In genomic region chr16:22743461-22743860, GRCm38 (mm10) we compare ENCODE assay signal across 28 mouse cellular contexts.
A peak's percentile ranks its signal among the peaks of the same experiment; 100 is the strongest.
DNase-seq lines count a peak whose midpoint lies in the region; ATAC-seq and TF ChIP-seq lines count a peak whose summit lies in the region.
"Had no signal": no experiment of that assay in that cellular context is flagged by ENCODE, and none has a peak within 500 bp of the region (broad histone marks: within the 10 kb centered on the region; RNA-seq: fewer than 3 reads in every experiment).

No protein-coding gene starts in this region.

- no peak overlapping the region for H3K4me3 ChIP-seq in heart, embryonic 10.5 days
- no peak overlapping the region for H3K4me3 ChIP-seq in heart, adult 2 months
- H3K4me3 ChIP-seq: embryonic facial prominence, embryonic 10.5 days; embryonic facial prominence, embryonic 15.5 days; forebrain, embryonic 12.5 days; heart, embryonic 13.5 days; liver, embryonic 13.5 days; midbrain, embryonic 12.5 days; myocyte; neural tube, embryonic 12.5 days had no signal

- no peaks in the 10 kb centered on the region for H3K4me1 ChIP-seq in heart, embryonic 10.5 days
- no peaks in the 10 kb centered on the region for H3K4me1 ChIP-seq in heart, adult 2 months (ENCODE audit: control insufficient read depth, insufficient read depth, low read length)
- H3K4me1 ChIP-seq: embryonic facial prominence, embryonic 10.5 days; embryonic facial prominence, embryonic 15.5 days; forebrain, embryonic 12.5 days; heart, embryonic 13.5 days; liver, embryonic 13.5 days; midbrain, embryonic 12.5 days; neural tube, embryonic 12.5 days had no signal

- WGBS in heart, embryonic 10.5 days: 84% methylated on average over 1 of the region's 1 CpGs
- WGBS in heart, adult 2 months: 94% methylated on average over 1 of the region's 1 CpGs

- TF ChIP-seq EP300 in heart, adult 2 months (IDR thresholded peaks at IDR 0.05; ENCODE audit: insufficient read depth, low read depth, low read length): no peak

- TF ChIP-seq POLR2A in heart, adult 2 months (IDR thresholded peaks at IDR 0.05; ENCODE audit: insufficient read depth, low read depth, low read length): no peak

- intact Hi-C loops in heart, adult 2 months (cut with DNase I): no loop called here
- intact Hi-C loops in left cerebral cortex, postnatal 4 days (cut with DNase I): no loop called here

- no peak overlapping the region for H3K9ac ChIP-seq in heart, adult 2 months (ENCODE audit: low read depth, low read length)
- H3K9ac ChIP-seq: embryonic facial prominence, embryonic 15.5 days; forebrain, embryonic 12.5 days; forebrain, postnatal 0 days; heart, embryonic 13.5 days; liver, embryonic 13.5 days; midbrain, embryonic 12.5 days; neural tube, embryonic 12.5 days had no signal

- H3K9me3 ChIP-seq in heart, embryonic 10.5 days: no peaks in the 10 kb centered on the region
- H3K9me3 ChIP-seq: embryonic facial prominence, embryonic 10.5 days; embryonic facial prominence, embryonic 15.5 days; heart, embryonic 13.5 days; liver, embryonic 13.5 days; midbrain, embryonic 12.5 days; neural tube, embryonic 12.5 days had no signal

- no peaks in the 10 kb centered on the region for H3K36me3 ChIP-seq in heart, embryonic 10.5 days
- no peaks in the 10 kb centered on the region for H3K36me3 ChIP-seq in heart, adult 2 months (ENCODE audit: control insufficient read depth, insufficient read depth, low read length)
- H3K36me3 ChIP-seq: embryonic facial prominence, embryonic 10.5 days; embryonic facial prominence, embryonic 15.5 days; forebrain, embryonic 12.5 days; heart, embryonic 13.5 days; liver, embryonic 13.5 days; midbrain, embryonic 12.5 days; neural tube, embryonic 12.5 days had no signal

- H3K27ac ChIP-seq in heart, embryonic 10.5 days: no peak overlapping the region
- H3K27ac ChIP-seq in heart, adult 2 months: no peak overlapping the region
- H3K27ac ChIP-seq: embryonic facial prominence, embryonic 10.5 days; embryonic facial prominence, embryonic 15.5 days; forebrain, embryonic 12.5 days; heart, embryonic 13.5 days; liver, embryonic 13.5 days; midbrain, embryonic 12.5 days; neural tube, embryonic 12.5 days had no signal

- peak; percentile 28 for DNase-seq in heart, embryonic 10.5 days (ENCODE audit: low spot score)
- DNase-seq in heart, adult 2 months: no peak
- peak; percentile 63 to 67 for DNase-seq in cerebellum, adult 18-20 months
- peak; percentile 66 to 73 for DNase-seq in cerebellum, postnatal 10 days
- no peak for DNase-seq in left cerebral cortex, postnatal 4 days
- DNase-seq in yolk sac, embryonic 10.5 days (ENCODE audit: low spot score): no peak
- DNase-seq: adrenal gland, postnatal 14 days; forebrain, postnatal 0 days; gastrocnemius, postnatal 14 days; heart, adult 18-20 months; heart, postnatal 10 days; kidney, adult 2 months; kidney, postnatal 4 days; liver, embryonic 13.5 days; lung, adult 18-20 months; lung, postnatal 10 days; thymus, adult 2 months; thymus, postnatal 36 days had no signal

- no peak for TF ChIP-seq CTCF in heart, adult 2 months (IDR thresholded peaks at IDR 0.05)

- ATAC-seq in megakaryocyte progenitor cell, adult 5-6 weeks (replicated peaks; ENCODE audit: poor library complexity): no peak
- ATAC-seq: CD4-positive, CD25-positive, alpha-beta regulatory T cell, adult 4 months; forebrain, postnatal 0 days; hindbrain, embryonic 16.5 days had no signal

- no peaks in the 10 kb centered on the region for H3K27me3 ChIP-seq in heart, embryonic 10.5 days (ENCODE audit: insufficient read depth, poor library complexity, severe bottlenecking)
- H3K27me3 ChIP-seq in heart, adult 2 months (ENCODE audit: control insufficient read depth, insufficient read depth, low read length): no peaks in the 10 kb centered on the region
- H3K27me3 ChIP-seq: embryonic facial prominence, embryonic 15.5 days; forebrain, embryonic 12.5 days; heart, embryonic 13.5 days; liver, embryonic 13.5 days; midbrain, embryonic 12.5 days; neural tube, embryonic 12.5 days had no signal

- no peaks in the 10 kb centered on the region for H3K79me2 ChIP-seq in heart, adult 2 months (replicated peaks; ENCODE audit: control insufficient read depth, insufficient read depth, low read length)

Comparison
In these comparisons a context has a peak if more than half of its experiments do, and no peak if none do; other contexts are left out.
1. DNase-seq: peak in heart, embryonic 10.5 days (single experiment), cerebellum, adult 18-20 months (2 of 2) and cerebellum, postnatal 10 days (2 of 2); none in heart, adult 2 months (0 of 2), left cerebral cortex, postnatal 4 days (single experiment) and yolk sac, embryonic 10.5 days (single experiment).